Mouse (Mus musculus) cerebellum, adult 2 months (tissue): ENCODE measurements at regions not wholly inside any gene's neighbourhood (a gene's known extent, or its start where the extent isn't known, plus 50 kb on each side); places are given as distances from the start of the nearest gene placed in this dataset.
"Not testable (repeated sequence)": the region's sequence is repeated elsewhere in the genome, so short reads cannot be mapped to it uniquely, and the experiment has no call there.

Source experiments
- DNase-seq, 2 experiments: peaks; one replicate each; pipeline ENCODE4 v3.0.0; 2021
- H3K27ac ChIP-seq: fragments of 200-500 bp; 2 replicates; pipeline ENCODE4 v1.5.1; 2012; ENCODE audit warnings: low read length, control low read depth, inconsistent platforms; ENCODE audit not compliant: insufficient read depth
- H3K27me3 ChIP-seq: fragments of 200-500 bp; 2 replicates; pipeline ENCODE4 v1.6.1; 2012; ENCODE audit warnings: inconsistent platforms, mild to moderate bottlenecking, low read length, moderate library complexity; ENCODE audit not compliant: control insufficient read depth, insufficient read depth
- H3K4me1 ChIP-seq: fragments of 200-500 bp; 2 replicates; pipeline ENCODE4 v1.6.1; 2011; ENCODE audit warnings: low read length; ENCODE audit not compliant: control insufficient read depth, insufficient read depth
- H3K4me3 ChIP-seq: fragments of 200-500 bp; replicated peaks from 2 replicates; pipeline ENCODE3; 2011; ENCODE audit warnings: mild to moderate bottlenecking, low read depth, low read length, control low read depth; ENCODE audit not compliant: insufficient read depth
- CTCF ChIP-seq: fragments of 200-500 bp; IDR thresholded peaks from 2 replicates; pipeline ENCODE4 v1.5.1; 2011; ENCODE audit warnings: low read depth, mild to moderate bottlenecking, control low read depth, low read length, moderate library complexity, borderline replicate concordance; ENCODE audit not compliant: insufficient read depth
- POLR2A ChIP-seq: fragments of 200-500 bp; IDR thresholded peaks from 2 replicates; pipeline ENCODE4 v1.6.1; 2011; ENCODE audit warnings: low read length, control low read depth, borderline replicate concordance; ENCODE audit not compliant: insufficient read depth
- WGBS: fragments of 180-500 bp; shearing (Covaris S2); methylation state at CpG from one replicate; pipeline ENCODE4 v1.1.7; 2018; 5-methylcytosine and 5-hydroxymethylcytosine counted together

DNA sequence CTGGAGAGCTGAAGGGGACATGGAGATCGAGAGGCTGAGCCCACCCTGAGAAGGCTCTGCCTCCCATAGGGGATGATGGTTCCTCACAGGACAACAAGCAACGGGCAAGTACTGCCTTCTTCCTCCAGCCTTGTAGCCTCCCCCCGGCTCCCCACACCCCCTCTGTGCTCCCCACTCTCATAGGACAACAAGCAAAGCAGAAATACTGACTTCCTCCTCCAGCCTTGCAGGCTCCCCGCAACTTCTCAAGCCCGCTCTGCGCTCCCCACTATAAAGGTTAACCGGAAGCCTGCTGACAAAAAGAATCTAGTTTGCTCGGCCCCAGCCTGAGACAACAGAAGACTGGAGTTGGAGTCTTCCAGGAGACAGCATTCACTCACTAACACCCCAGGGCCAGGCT lies 69.3 kb upstream of the Lrpprc start:
- DNase-seq = peak in 1 of 2 experiments; percentile 1

DNA sequence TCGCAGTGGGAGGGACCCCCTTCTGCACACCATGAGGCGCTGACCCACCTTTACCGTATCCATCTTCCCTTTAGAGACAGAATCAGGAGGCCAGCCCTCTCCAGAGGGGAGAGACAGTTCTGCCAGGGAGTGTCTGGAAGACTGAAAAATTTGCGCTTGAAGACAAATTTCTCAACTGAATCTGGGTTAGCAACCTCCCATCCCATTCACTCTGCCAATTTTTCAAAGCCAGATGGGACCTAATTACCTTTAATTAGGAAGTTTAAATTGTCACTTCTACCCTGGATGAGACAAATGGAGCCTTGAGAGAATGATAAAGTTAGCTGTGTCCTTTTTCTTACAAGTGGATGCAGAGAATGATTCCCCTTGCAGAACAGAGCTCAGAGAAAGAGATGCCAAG lies 70.2 kb upstream of the Lrpprc start:
- H3K4me3 ChIP-seq = no peak overlapping the region
- TF ChIP-seq POLR2A (no peak), CTCF (no peak)
- peaks cover 10% of the 10 kb centered on the region; the same call in 1 of the 2 replicates for H3K4me1 ChIP-seq
- peak in 1 of 2 experiments; percentile 51 for DNase-seq
- no peak overlapping the region for H3K27ac ChIP-seq
- H3K27me3 ChIP-seq = no peaks in the 10 kb centered on the region
- 52% methylated on average over 4 of the region's 4 CpGs for WGBS

More for the DNA sequence above, 69.3 kb upstream of the Lrpprc start:
- H3K4me3 ChIP-seq = no peak overlapping the region
- H3K27me3 ChIP-seq = no peaks in the 10 kb centered on the region
- no peak overlapping the region for H3K27ac ChIP-seq
- TF ChIP-seq CTCF (no peak), POLR2A (no peak)
- peaks cover 3% of the 10 kb centered on the region; the same call in 1 of the 2 replicates for H3K4me1 ChIP-seq
- WGBS = 85% methylated on average over 8 of the region's 8 CpGs

DNA sequence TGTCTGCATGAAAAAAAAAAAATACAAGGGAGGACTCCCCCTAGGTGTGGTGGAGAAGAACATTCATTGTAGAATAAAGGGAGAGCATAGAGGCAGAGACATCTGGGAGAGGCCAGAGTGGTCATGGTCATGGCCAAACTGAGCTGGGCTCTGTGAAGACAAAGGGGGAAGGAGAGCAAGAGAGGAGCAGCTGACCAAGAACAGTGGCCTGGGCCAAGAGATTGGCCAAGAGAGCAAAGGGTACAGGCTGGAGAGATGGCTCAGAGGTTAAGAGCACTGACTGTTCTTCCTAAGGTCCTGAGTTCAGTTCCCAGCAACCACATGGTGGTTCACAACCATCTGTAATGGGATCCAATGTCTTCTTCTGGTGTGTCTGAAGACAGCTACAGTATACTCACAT lies 73.6 kb upstream of the Lrpprc start:
- H3K27me3 ChIP-seq, H3K27ac ChIP-seq, H3K4me3 ChIP-seq: not testable (repeated sequence)
- peak in 1 of 2 experiments; percentile 8 for DNase-seq
- peaks cover 10% of the 10 kb centered on the region; the same call in 1 of the 2 replicates for H3K4me1 ChIP-seq

DNA sequence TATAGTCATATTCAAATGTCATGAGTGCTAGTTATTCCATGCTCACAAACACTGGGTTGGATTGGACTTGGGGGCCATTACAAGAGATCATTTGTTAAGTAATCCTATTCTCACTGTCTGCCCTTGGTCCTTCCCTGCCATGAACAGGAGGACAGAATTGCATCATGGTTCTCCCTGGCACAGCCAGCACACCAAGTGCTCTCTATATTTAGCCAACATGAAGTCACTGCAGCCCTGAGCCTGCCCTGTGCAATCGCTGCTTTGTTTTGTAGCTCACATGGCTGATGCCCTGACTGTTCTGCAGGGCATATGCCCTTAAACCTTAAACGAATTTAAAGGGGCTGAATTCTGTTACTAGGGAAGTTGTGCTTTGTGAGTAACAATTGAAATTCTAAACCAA lies 74.6 kb upstream of the Lrpprc start:
- peak; percentile 44; the same call in 1 of the 2 replicates for TF ChIP-seq POLR2A
- TF ChIP-seq CTCF = no peak
- peak; percentile 72 to 88 for DNase-seq
- Histone ChIP-seq H3K4me3 (no peak overlapping the region), H3K27me3 (no peaks in the 10 kb centered on the region), H3K4me1 (peaks cover 10% of the 10 kb centered on the region; the same call in 1 of the 2 replicates), H3K27ac (peak overlapping the region; percentile 74)
- 1% methylated on average over 2 of the region's 2 CpGs for WGBS

DNA sequence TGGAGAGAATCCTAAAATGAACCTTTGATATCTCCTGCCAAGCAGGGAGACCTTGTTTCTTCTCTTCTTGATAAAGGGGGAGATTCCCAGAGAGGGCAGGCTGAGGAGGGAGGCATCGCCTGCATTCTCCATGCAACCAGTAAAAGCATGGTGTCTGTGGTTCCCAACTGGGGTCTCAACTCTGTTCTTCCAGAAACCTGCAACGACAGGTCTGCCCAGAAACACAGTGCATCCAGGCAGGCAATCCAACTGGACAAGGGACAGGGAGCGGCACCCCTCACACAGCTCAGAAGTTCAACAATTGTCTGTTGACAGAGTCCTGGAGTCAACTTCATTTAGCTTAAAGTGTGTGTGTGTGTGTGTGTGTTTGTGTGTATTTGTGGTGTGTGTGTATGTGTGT lies 75.0 kb upstream of the Lrpprc start:
- TF ChIP-seq CTCF (no peak), POLR2A (no peak)
- Histone ChIP-seq H3K4me1 (peaks cover 10% of the 10 kb centered on the region; the same call in 1 of the 2 replicates), H3K27me3 (no peaks in the 10 kb centered on the region), H3K27ac (peak overlapping the region; percentile 74), H3K4me3 (no peak overlapping the region)
- WGBS = 48% methylated on average over 3 of the region's 3 CpGs
- peak in 1 of 2 experiments; percentile 43 for DNase-seq

DNA sequence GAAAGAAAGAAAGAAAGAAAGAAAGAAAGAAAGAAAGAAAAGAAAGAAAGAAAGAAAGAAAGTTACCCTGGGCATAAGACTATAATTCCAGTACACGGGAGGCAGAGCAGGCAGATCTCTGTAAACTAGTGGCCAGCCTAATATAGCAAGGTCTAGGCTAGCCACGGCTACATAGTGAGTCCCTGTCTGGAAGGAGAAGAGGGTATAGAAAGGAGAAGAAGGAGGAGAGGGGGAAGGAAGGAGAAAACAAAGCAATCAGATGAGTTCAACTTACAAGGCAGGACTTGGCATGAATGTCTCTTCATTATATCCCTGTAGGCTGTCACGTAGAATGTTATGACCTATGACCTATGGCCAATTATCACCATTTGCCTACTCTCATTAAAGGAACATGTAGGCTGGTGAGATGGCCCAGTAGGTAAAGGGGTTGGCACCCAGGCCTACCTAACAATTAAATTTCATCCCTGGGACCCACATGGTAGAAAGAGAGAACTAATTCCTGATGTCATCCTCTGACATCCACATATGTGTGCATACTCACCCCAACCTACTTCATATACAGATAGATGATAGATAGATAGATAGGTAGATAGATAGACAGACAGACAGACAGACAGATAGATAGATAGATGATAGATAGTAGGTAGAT lies 78.6 kb upstream of the Lrpprc start:
- DNase-seq = no peak
- 86% methylated on average over 3 of the region's 3 CpGs for whole genome bisulfite sequencing
- TF ChIP-seq CTCF = no peak
- no peak for TF ChIP-seq POLR2A
- H3K4me1 ChIP-seq = peaks cover 13% of the 10 kb centered on the region; the same call in 1 of the 2 replicates
- H3K27me3 ChIP-seq = no peaks in the 10 kb centered on the region
- H3K4me3 ChIP-seq = no peak overlapping the region
- no peak overlapping the region for H3K27ac ChIP-seq

DNA sequence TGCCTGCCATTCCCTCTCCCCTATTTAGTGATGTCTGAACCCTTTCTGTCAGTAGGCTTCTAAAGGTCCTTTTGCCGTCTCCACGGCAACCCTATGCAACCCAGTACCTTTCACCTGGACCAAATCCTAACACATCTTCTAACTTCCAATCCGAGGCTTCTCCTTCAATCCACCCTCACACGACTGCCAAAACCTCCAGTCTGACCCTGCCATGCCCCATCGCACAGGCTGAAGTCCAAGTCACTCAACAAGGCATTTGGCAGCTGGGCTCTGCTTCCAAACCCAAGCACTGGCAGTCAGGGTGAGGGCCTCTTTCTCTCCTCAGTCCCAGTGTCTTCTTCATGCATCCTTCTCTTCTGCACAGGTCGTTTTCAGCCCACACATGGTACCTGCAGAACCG lies 83.0 kb upstream of the Lrpprc start:
- peak; percentile 45 to 62 for DNase-seq
- Histone ChIP-seq H3K4me3 (no peak overlapping the region), H3K27me3 (no peaks in the 10 kb centered on the region), H3K4me1 (peaks cover 14% of the 10 kb centered on the region), H3K27ac (no peak overlapping the region)
- WGBS = 36% methylated on average over 7 of the region's 7 CpGs
- TF ChIP-seq CTCF (no peak), POLR2A (no peak)

DNA sequence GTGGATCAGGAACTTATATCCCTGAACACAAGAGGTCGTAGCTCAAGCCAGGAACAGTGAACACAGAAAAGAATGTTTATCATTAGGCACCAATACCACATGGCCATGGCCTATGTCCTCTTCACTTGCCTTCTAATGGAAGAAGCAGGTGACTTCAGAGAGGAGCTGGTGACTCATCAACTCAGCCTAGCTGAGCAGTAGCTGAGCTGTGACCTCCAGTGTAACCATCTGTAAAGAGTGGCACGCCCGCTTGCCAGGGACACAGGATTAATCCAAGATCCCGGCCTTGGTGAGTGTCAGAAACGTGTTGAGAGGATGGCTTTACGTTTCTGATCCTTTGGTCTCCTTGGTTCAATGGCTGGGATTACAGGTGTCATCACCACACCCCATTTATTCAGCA lies 82.0 kb upstream of the Ppm1b start:
- no peak for DNase-seq
- WGBS = 72% methylated on average over 6 of the region's 6 CpGs
- Histone ChIP-seq H3K4me3 (no peak overlapping the region), H3K27ac (no peak overlapping the region), H3K4me1 (peaks cover 14% of the 10 kb centered on the region), H3K27me3 (no peaks in the 10 kb centered on the region)
- TF ChIP-seq CTCF (no peak), POLR2A (no peak)
